Mouse (Mus musculus): ENCODE data around the gene Fstl1. TPM values are rescaled to one million over a fixed set of nuclear protein-coding genes. Genes with fewer than 3 reads are reported as not detected.

The Fstl1 gene
- polyA plus RNA-seq, 1 experiment from 2014 or later, result 175 TPM

DNA sequence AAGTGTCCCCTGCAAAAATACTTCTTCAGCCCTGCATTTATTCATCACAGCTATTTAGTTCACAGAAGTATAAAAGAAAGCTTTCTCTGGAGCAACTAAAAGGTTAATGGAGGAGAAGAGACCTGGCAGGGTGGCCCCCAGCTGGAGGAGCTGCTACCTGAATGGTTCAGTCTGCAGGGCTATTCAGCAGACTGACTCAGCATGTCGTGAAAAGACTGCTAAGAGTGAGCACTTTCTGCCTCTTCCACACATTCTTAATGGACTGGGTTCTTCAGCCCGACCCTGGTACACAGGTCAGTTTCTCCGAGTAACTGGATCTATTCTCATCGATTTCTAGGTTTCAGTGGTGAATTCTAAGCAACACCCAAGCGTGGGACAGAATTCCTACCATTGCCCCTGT is 12.9 kb upstream of the Fstl1 start:
- Histone ChIP-seq H3K4me1 (peaks cover 10% of the 10 kb centered on the region), H3K36me3 (no peaks in the 10 kb centered on the region), H3K4me3 (no peak overlapping the region), H3K27me3 (replicated peaks) (no peaks in the 10 kb centered on the region), H3K27ac (no peak overlapping the region), H3K9me3 (no peaks in the 10 kb centered on the region), H3K9ac (no peak overlapping the region), H3K4me2 (replicated peaks) (no peak overlapping the region)
- WGBS, result 28% methylated on average over 5 of the region's 5 CpGs
- no peak for ATAC-seq (ENCODE audit: low FRiP score, low read depth)

DNA sequence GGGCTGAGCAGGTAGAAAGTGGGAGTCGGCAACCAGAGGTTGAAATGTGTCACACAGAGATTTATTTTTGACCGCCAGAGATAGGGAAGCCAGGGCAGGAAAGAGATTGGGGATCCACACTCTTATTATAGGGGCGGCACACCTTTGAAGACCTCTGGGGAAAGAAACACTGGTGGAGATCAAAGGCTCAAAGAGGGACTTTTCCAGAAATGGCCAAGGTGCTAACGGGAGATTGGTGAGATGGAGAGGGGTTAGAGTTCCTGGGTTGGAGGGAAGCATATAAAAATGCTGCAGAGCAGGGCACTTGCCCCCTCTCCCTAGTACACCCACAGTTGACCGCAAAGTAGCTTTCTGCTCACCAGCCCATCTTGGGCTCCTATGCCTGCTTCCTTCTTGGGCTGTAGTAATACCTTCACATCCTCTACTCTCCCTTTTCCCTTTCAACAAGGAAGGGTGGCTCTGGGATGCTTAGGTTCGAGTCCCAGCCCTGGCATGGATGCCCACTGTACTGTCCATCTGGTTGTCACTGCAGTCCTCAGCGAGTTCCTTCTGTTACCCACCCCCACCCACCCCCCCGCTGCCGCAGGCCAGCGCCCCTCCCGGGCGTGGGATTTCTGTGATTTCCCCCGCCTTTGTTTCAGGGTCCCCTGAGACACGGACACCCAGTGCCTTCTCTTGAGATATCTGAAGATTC is 360 bp upstream of the Fstl1 start:
- H3K27me3 ChIP-seq (replicated peaks), result no peaks in the 10 kb centered on the region
- H3K9me3 ChIP-seq, result no peaks in the 10 kb centered on the region
- H3K9ac ChIP-seq, result peak overlapping the region; percentile 79
- 34% methylated on average over 14 of the region's 14 CpGs for WGBS
- H3K27ac ChIP-seq, result no peak overlapping the region
- H3K36me3 ChIP-seq, result peaks cover 5% of the 10 kb centered on the region; the same call in 1 of the 2 replicates
- peaks cover 20% of the 10 kb centered on the region; the same call in 1 of the 2 replicates for H3K4me1 ChIP-seq
- H3K4me2 ChIP-seq (replicated peaks), result peak overlapping the region; percentile 88
- peak overlapping the region; percentile 64 for H3K4me3 ChIP-seq
- peak; percentile 44 for ATAC-seq (ENCODE audit: low FRiP score, low read depth)

DNA sequence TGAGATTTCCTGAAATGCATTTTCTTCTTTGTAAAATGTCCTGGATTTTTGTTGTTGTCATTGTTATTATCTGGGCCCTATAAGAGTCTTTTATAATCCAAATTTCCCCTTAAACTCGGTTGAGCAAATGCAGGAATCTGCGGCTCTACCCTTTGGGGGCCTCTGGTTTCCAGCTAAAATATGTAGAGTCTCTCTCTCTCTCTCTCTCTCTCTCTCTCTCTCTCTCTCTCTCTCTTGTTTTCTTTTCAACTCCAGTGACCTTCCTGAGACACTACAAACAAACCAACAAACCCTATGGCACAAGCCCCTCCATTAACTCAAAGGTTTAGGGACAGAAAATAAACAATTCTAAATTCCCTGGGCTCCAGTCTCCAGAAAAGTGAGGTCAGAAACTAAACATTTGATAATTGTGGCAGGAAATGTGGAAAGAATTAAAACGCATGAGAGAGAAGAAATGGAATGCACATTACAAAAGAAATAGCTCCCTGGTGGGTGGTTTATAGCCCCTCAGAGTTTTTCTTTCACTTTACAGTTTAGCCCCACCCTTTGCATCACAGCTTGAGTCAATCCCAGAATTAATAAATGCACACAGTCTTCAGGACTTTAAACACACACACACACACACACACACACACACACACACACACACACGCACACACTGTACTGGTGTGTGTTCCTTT is 1.3 kb downstream of the Fstl1 start:
- Histone ChIP-seq H3K9ac (peak overlapping the region; percentile 79), H3K27me3 (replicated peaks) (no peaks in the 10 kb centered on the region), H3K27ac (no peak overlapping the region), H3K36me3 (peaks cover 8% of the 10 kb centered on the region; the same call in 1 of the 2 replicates), H3K4me2 (replicated peaks) (peak overlapping the region; percentile 88), H3K4me3 (peak overlapping the region; percentile 64), H3K4me1 (peaks cover 21% of the 10 kb centered on the region; the same call in 1 of the 2 replicates), H3K9me3 (no peaks in the 10 kb centered on the region)
- no peak for ATAC-seq (ENCODE audit: low FRiP score, low read depth)
- WGBS, result 15% methylated on average over 4 of the region's 4 CpGs

DNA sequence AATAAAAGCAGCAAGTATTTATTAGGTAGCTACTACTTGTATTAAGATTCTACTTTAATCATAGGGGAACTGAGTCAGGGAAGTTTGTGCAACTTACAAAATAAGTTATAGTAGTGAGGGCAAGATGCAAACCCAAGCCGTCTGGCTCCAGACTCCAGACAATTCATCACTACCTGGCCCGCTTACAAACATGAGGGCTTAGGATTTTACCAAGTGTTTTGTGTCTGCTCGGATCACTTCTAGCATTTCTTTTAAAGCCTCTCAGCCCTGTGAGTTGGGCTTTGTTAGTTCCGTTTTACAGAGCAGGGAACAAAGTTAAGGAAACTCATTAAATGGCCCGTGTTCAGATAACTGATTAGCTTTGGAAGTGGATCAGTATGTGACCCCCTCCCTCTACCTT is 1.9 kb downstream of the Fstl1 start:
- Histone ChIP-seq H3K4me3 (no peak overlapping the region), H3K9ac (no peak overlapping the region), H3K27ac (no peak overlapping the region), H3K36me3 (peaks cover 8% of the 10 kb centered on the region; the same call in 1 of the 2 replicates), H3K4me1 (peaks cover 21% of the 10 kb centered on the region; the same call in 1 of the 2 replicates), H3K4me2 (replicated peaks) (peak overlapping the region; percentile 88), H3K9me3 (no peaks in the 10 kb centered on the region), H3K27me3 (replicated peaks) (no peaks in the 10 kb centered on the region)
- 30% methylated on average over 5 of the region's 5 CpGs for WGBS
- ATAC-seq (ENCODE audit: low FRiP score, low read depth), result no peak

DNA sequence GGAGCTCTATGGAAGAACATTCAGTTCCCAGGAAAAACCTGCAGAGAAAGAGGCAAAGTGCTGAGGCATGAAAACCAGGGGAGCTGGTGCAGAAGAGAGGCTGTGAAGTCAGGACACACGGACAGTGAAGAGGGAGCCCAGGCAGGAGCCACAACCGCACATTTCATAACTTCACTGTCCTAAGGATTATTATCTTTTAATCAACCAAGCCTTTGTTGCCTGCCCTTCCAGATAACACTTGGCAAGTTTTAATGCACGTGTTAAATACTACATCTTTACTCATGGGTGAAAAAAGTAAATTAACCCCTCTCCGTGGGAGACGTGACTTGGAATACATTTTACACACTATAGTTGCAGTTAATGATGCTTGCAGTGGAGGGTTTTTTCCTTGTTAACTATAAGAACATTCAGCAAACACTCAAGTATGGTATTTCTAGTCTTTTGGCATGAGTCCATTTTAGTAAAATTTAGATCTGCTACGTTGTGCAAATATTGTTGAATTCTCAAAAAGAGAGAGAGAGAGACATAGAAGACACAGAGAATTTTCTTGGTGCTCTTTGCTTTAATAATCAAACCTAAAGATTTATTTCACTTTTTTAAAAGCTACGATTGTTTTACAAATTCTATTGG is 3.1 kb downstream of the Fstl1 start:
- Histone ChIP-seq H3K4me2 (replicated peaks) (peak overlapping the region; percentile 88), H3K9me3 (no peaks in the 10 kb centered on the region), H3K9ac (no peak overlapping the region), H3K27ac (no peak overlapping the region), H3K4me1 (peaks cover 21% of the 10 kb centered on the region; the same call in 1 of the 2 replicates), H3K36me3 (peaks cover 10% of the 10 kb centered on the region; the same call in 1 of the 2 replicates), H3K4me3 (no peak overlapping the region), H3K27me3 (replicated peaks) (no peaks in the 10 kb centered on the region)
- no peak for ATAC-seq (ENCODE audit: low FRiP score, low read depth)
- WGBS, result 66% methylated on average over 7 of the region's 7 CpGs

DNA sequence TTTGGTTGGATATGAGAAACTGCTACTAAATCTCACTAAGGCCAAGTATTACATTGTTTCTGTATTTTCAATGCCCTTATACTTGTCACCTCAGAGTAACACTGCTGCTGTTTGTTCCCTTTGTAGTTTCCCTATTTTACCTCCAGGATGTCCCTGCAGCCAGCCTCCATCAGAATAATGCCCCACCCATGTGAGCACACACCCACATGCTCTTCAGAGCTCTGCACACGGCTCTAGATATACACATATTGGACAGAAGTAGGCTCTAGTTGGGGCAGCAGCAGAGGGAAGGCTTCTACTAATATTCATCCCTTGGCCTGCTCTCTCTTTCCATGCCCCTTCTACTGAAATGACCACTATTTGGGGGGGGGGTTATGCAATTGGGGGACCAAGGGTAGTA is 3.7 kb downstream of the Fstl1 start:
- Histone ChIP-seq H3K4me3 (no peak overlapping the region), H3K27me3 (replicated peaks) (no peaks in the 10 kb centered on the region), H3K9me3 (no peaks in the 10 kb centered on the region), H3K9ac (no peak overlapping the region), H3K36me3 (peaks cover 10% of the 10 kb centered on the region; the same call in 1 of the 2 replicates), H3K27ac (no peak overlapping the region), H3K4me1 (peaks cover 21% of the 10 kb centered on the region; the same call in 1 of the 2 replicates), H3K4me2 (replicated peaks) (peak overlapping the region; percentile 14; the same call in 1 of the 2 replicates)
- no peak for ATAC-seq (ENCODE audit: low FRiP score, low read depth)
- 48% methylated on average over 1 of the region's 1 CpGs for WGBS

DNA sequence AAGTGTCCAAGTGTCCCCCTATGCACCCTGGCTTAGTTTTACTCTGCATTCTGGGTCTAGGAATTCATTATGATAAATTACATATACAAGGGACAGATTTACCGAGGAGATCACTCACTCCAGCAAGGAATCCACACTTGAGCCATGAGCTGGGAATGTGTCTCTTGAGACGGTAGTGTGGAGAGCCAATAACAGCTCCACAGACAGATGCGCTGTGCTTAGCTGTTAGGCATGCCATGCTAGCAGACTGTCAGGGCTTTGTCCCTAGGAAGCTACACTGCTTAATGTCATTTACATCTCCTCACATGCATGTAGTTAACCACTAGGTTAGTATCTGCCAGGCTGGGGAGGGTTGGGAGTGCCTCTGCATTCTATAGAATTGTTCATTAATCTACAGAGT is 4.2 kb downstream of the Fstl1 start:
- peaks cover 10% of the 10 kb centered on the region; the same call in 1 of the 2 replicates for H3K36me3 ChIP-seq
- no peak overlapping the region; the same call in 1 of the 2 replicates for H3K27ac ChIP-seq
- H3K9ac ChIP-seq, result no peak overlapping the region
- H3K4me3 ChIP-seq, result no peak overlapping the region
- peak overlapping the region; percentile 14; the same call in 1 of the 2 replicates for H3K4me2 ChIP-seq (replicated peaks)
- H3K9me3 ChIP-seq, result no peaks in the 10 kb centered on the region
- H3K27me3 ChIP-seq (replicated peaks), result no peaks in the 10 kb centered on the region
- ATAC-seq (ENCODE audit: low FRiP score, low read depth), result 0 out of 2 replicates have a peak, but pooled peaks have one; percentile 8
- 55% methylated on average over 3 of the region's 3 CpGs for WGBS
- peaks cover 21% of the 10 kb centered on the region; the same call in 1 of the 2 replicates for H3K4me1 ChIP-seq

DNA sequence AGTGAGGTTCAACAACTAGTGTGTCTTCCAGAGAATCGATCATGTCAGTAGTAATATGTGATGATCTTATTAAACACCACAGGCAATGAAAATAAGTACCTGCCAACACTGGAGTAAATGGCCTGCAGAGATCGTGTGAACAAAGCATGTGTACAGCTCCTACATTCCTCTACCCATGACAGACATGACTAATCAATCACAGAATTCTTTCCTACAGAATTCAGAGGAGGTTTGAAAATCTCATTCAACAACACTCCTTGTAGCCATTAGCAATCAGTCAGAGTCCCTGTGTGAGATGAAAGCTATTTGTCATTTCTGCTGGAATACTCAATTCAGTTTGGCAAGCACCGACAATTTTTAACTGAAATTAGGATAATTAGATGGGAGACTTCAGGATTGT is 7.9 kb downstream of the Fstl1 start:
- no peak for ATAC-seq (ENCODE audit: low FRiP score, low read depth)
- no peak overlapping the region for H3K4me2 ChIP-seq (replicated peaks)
- H3K27ac ChIP-seq, result no peak overlapping the region
- no peak overlapping the region for H3K9ac ChIP-seq
- no peak overlapping the region for H3K4me3 ChIP-seq
- H3K9me3 ChIP-seq, result no peaks in the 10 kb centered on the region
- H3K4me1 ChIP-seq, result peaks cover 31% of the 10 kb centered on the region
- peaks cover 10% of the 10 kb centered on the region; the same call in 1 of the 2 replicates for H3K36me3 ChIP-seq
- WGBS, result 78% methylated on average over 3 of the region's 3 CpGs
- no peaks in the 10 kb centered on the region for H3K27me3 ChIP-seq (replicated peaks)

DNA sequence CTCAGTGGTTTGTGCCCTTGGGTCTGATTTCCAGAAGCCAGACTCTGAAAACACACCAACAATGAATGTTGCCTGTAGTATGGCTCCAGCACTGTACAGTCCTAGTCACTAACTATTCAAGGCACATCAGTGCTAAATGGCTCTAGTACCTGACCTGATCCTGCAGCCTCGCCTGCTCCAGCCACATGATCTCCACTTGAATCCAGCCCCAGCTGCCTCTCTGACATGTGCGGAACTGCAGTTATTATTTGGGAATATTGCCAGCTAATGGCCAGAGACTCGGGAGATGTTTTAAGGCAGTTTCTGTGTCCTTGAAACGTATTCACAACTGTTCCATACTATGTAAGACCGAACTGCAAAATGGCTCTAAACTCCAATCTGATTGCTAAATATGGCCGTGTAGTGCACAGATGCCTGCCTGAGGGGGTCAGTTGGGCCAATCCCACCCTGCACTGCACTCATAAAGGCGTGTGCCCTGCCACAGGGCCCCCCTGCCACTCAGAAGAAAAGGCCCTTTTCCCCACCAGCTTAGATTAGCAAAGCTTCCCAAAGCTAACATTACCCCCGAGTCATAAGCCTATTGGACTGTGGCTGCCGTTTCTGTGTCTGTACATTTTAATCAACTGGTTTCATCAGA is 11.0 kb downstream of the Fstl1 start:
- WGBS, result 59% methylated on average over 9 of the region's 9 CpGs
- ATAC-seq (ENCODE audit: low FRiP score, low read depth), result no peak
- Histone ChIP-seq H3K4me1 (peaks cover 27% of the 10 kb centered on the region), H3K36me3 (peaks cover 4% of the 10 kb centered on the region; the same call in 1 of the 2 replicates), H3K9me3 (no peaks in the 10 kb centered on the region), H3K4me3 (no peak overlapping the region), H3K27ac (0 out of 2 replicates have a peak overlapping the region, but pooled peaks have one; percentile 46), H3K4me2 (replicated peaks) (peak overlapping the region; percentile 34), H3K27me3 (replicated peaks) (no peaks in the 10 kb centered on the region), H3K9ac (no peak overlapping the region)

DNA sequence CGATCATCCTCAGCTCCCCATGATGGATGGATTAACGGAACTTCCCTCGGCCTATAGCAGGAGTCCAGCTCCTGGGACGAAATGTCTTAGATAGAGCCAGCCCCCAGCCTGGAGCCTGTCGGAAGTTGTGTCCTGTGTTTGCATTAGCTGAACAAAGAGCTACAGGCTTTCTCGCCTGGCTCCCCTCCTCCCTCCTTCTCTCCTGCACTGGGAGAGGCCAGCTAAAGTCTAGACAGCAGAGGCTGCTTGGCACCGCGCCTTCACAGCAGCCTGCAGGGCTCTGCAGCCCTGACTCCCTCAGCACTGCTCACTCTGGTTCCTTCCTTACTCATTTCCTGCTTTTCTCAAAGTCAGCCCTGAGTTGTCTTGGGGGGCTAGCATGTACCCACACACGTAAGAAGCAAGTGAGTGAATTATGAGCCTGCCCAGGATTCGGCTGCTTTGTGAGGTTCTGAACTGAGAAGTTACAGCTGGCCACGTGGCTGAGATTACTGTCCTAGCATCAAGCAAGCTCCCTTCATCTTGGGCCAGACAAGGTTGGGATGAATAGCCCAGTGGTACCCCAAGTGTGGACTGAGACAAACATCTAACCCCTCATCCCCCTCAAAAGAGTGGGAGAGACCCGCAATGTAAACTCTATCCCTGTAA is 11.8 kb downstream of the Fstl1 start:
- WGBS, result 18% methylated on average over 12 of the region's 12 CpGs
- peak overlapping the region; percentile 34 for H3K4me2 ChIP-seq (replicated peaks)

DNA sequence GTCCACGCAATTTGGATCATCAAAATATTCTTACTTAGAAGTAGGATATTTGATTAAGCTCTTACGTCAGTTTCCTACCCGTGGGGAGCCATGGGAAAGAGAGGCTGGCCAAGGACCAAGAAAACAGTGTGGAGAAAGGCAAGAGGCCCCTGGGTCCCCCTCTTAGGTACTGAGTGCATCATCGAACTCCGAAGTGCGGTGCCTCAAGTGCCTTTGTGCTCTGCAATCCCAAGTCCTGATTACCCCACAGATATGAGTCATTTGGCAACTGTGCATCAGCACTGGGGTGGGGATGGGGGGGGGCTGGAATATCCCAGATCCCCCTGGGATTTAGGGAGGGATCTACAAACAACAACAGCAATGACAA is 12.3 kb downstream of the Fstl1 start:
- Histone ChIP-seq H3K4me1 (peaks cover 27% of the 10 kb centered on the region), H3K9ac (no peak overlapping the region), H3K27ac (no peak overlapping the region), H3K4me2 (replicated peaks) (no peak overlapping the region), H3K9me3 (no peaks in the 10 kb centered on the region), H3K4me3 (no peak overlapping the region), H3K36me3 (0 out of 2 replicates have a peak, but pooled peaks cover 2% of the 10 kb centered on the region), H3K27me3 (replicated peaks) (no peaks in the 10 kb centered on the region)
- ATAC-seq (ENCODE audit: low FRiP score, low read depth), result no peak
- 90% methylated on average over 6 of the region's 6 CpGs for WGBS

More for the DNA sequence above, 11.8 kb downstream of the Fstl1 start:
- H3K9ac ChIP-seq, result no peak overlapping the region
- peak; percentile 86 for ATAC-seq (ENCODE audit: low FRiP score, low read depth)
- 0 out of 2 replicates have a peak, but pooled peaks cover 2% of the 10 kb centered on the region for H3K36me3 ChIP-seq
- H3K4me1 ChIP-seq, result peaks cover 27% of the 10 kb centered on the region
- H3K9me3 ChIP-seq, result no peaks in the 10 kb centered on the region
- H3K27me3 ChIP-seq (replicated peaks), result no peaks in the 10 kb centered on the region
- peak overlapping the region; percentile 50 for H3K27ac ChIP-seq
- H3K4me3 ChIP-seq, result no peak overlapping the region

All from neural tube, embryonic 12.5 days (tissue).